Mouse (Mus musculus): ENCODE data around the gene Fads6. TPM values are rescaled to one million over a fixed set of nuclear protein-coding genes. Genes with fewer than 3 reads are reported as not detected.

Fads6 gene
- polyA plus RNA-seq, 1 experiment = 0.07 TPM

DNA sequence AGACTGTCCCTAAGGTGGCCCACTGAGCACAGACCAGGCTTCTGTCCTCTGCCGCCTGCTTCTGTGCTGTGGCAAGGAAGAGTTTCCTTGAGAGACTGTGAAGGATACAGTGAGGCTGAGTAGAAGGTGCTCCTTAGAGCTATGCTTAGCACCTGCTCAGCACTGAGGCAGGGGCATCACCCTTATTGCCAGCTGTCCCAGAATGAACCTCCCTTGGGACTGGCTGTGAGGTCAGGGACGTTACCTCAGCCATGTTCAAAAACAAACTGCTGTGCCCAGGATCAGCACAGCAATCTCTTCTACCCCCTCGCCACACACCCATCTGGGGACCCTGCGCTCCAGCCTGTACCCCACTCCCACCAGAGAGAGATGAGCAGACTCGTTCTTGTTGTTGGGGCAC lies 64.6 kb downstream of the Fads6 start:
- TF ChIP-seq GATA1 (IDR thresholded peaks at IDR 0.05; ENCODE audit: borderline replicate concordance, low read length) = no peak
- TF ChIP-seq FLI1 (IDR thresholded peaks at IDR 0.05; ENCODE audit: low read length) = no peak
- H3K4me3 ChIP-seq (replicated peaks) = no peak overlapping the region
- H3K4me1 ChIP-seq = peaks cover 90% of the 10 kb centered on the region
- H3K9me3 ChIP-seq = no peaks in the 10 kb centered on the region
- peaks cover 2% of the 10 kb centered on the region for H3K27me3 ChIP-seq (replicated peaks)
- peaks cover 82% of the 10 kb centered on the region for H3K36me3 ChIP-seq (replicated peaks; ENCODE audit: low read length)

GRCm38 (mm10) chr11:115231924-115232323 lies 65.5 kb downstream of the Fads6 start:
- Histone ChIP-seq H3K9me3 (no peaks in the 10 kb centered on the region), H3K27me3 (replicated peaks) (peaks cover 2% of the 10 kb centered on the region), H3K4me3 (replicated peaks) (peak overlapping the region; percentile 80), H3K4me1 (peaks cover 93% of the 10 kb centered on the region), H3K36me3 (replicated peaks; ENCODE audit: low read length) (peaks cover 80% of the 10 kb centered on the region)
- no peak for TF ChIP-seq GATA1 (IDR thresholded peaks at IDR 0.05; ENCODE audit: borderline replicate concordance, low read length)
- no peak for TF ChIP-seq FLI1 (IDR thresholded peaks at IDR 0.05; ENCODE audit: low read length)

DNA sequence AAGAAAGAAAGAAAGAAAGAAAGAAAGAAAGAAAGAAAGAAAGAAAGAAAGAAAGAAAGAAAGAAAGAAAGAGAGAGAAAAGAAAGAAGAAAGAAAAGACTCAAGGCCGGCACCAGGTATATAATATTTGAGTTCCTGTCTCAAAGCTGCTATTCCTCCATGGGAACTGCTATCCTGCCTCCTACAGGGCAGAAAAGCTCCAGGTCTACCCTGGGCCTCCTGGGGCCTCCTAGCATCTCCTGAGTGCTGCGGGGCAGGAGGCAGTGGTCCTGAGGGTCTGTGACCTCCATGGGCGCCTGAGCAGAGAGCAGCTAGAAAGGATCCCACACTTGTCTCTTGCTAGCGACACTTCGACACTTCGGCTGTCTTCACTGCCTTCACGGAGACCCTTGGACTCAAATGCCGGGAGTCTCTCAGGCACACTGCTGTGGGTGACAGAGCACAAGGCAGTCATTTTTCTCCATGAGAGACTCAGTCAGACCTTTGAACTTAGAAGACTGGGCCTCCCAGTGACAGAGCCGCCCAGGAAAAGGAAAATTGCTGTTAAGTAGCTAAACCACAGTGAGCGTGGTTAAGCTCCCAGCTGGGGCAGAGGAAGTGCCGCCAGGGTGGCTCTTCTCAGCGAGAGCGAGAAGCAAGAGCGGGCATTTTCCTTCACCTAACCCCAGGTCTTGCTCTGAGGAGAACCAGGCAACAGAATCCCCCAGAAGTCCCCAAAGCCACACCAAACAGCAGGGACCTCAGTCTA lies 66.1 kb downstream of the Fads6 start:
- Histone ChIP-seq H3K4me1 (peaks cover 93% of the 10 kb centered on the region), H3K36me3 (replicated peaks; ENCODE audit: low read length) (peaks cover 81% of the 10 kb centered on the region), H3K27me3 (replicated peaks) (peaks cover 2% of the 10 kb centered on the region), H3K9me3 (no peaks in the 10 kb centered on the region), H3K4me3 (replicated peaks) (peak overlapping the region; percentile 80)
- TF ChIP-seq GATA1 (IDR thresholded peaks at IDR 0.05; ENCODE audit: borderline replicate concordance, low read length) = no peak
- no peak for TF ChIP-seq FLI1 (IDR thresholded peaks at IDR 0.05; ENCODE audit: low read length)

Other genes starting within 250 kb of the Fads6 start
- gene Cd300ld3, start 249.3 kb downstream of the Fads6 start, polyA plus RNA-seq (2012; ENCODE audit: insufficient read depth, low replicate concordance) = 1.1 TPM in 1 of 2 replicates, not detected in the other
- not detected in 2 replicates for gene Cd300e, start 235.5 kb downstream of the Fads6 start, polyA plus RNA-seq (2012; ENCODE audit: insufficient read depth, low replicate concordance)
- gene Rab37, start 206.2 kb downstream of the Fads6 start, polyA plus RNA-seq (2012; ENCODE audit: insufficient read depth, low replicate concordance) = 8.4 and 19.8 TPM in 2 replicates
- gene Cd300lf, start 163.7 kb downstream of the Fads6 start, polyA plus RNA-seq (2012; ENCODE audit: insufficient read depth, low replicate concordance) = 1.2 and 3.4 TPM in 2 replicates
- gene Slc9a3r1, start 134.3 kb downstream of the Fads6 start, polyA plus RNA-seq (2012; ENCODE audit: insufficient read depth, low replicate concordance) = 123 and 223 TPM in 2 replicates
- 9.2 and 14.1 TPM in 2 replicates for gene Tmem104, start 110.2 kb downstream of the Fads6 start, polyA plus RNA-seq (2012; ENCODE audit: insufficient read depth, low replicate concordance)
- gene Nat9, start 109.8 kb downstream of the Fads6 start, polyA plus RNA-seq (2012; ENCODE audit: insufficient read depth, low replicate concordance) = 23.4 and 27.1 TPM in 2 replicates
- not detected in 2 replicates for gene Grin2c, start 30.4 kb downstream of the Fads6 start, polyA plus RNA-seq (2012; ENCODE audit: insufficient read depth, low replicate concordance)
- 21.8 and 28.5 TPM in 2 replicates for gene Fdxr, start 20.6 kb downstream of the Fads6 start, polyA plus RNA-seq (2012; ENCODE audit: insufficient read depth, low replicate concordance)
- gene Otop2, start 9.5 kb upstream of the Fads6 start, polyA plus RNA-seq (2012; ENCODE audit: insufficient read depth, low replicate concordance) = 0.11 TPM in 1 of 2 replicates, not detected in the other
- not detected in 2 replicates for gene Ush1g, start 24.4 kb upstream of the Fads6 start, polyA plus RNA-seq (2012; ENCODE audit: insufficient read depth, low replicate concordance)
- gene Otop3, start 37.1 kb upstream of the Fads6 start, polyA plus RNA-seq (2012; ENCODE audit: insufficient read depth, low replicate concordance) = not detected in 2 replicates
- 1.2 TPM in 1 of 2 replicates, not detected in the other for gene Hid1, start 70.1 kb upstream of the Fads6 start, polyA plus RNA-seq (2012; ENCODE audit: insufficient read depth, low replicate concordance)
- gene Cdr2l, start 84.3 kb upstream of the Fads6 start, polyA plus RNA-seq (2012; ENCODE audit: insufficient read depth, low replicate concordance) = not detected in 2 replicates
- 67.6 and 78.3 TPM in 2 replicates for gene Mrpl58, start 106.1 kb upstream of the Fads6 start, polyA plus RNA-seq (2012; ENCODE audit: insufficient read depth, low replicate concordance)
- 10.1 and 109 TPM in 2 replicates for gene Atp5h, start 122.3 kb upstream of the Fads6 start, polyA plus RNA-seq (2012; ENCODE audit: insufficient read depth, low replicate concordance)
- 13.7 and 36.5 TPM in 2 replicates for gene Kctd2, start 122.5 kb upstream of the Fads6 start, polyA plus RNA-seq (2012; ENCODE audit: insufficient read depth, low replicate concordance)
- gene Trim80, start 142.9 kb upstream of the Fads6 start, polyA plus RNA-seq (2012; ENCODE audit: insufficient read depth, low replicate concordance) = not detected in 2 replicates
- not detected in 2 replicates for gene Slc16a5, start 164.8 kb upstream of the Fads6 start, polyA plus RNA-seq (2012; ENCODE audit: insufficient read depth, low replicate concordance)
- gene Armc7, start 178.0 kb upstream of the Fads6 start, polyA plus RNA-seq (2012; ENCODE audit: insufficient read depth, low replicate concordance) = 20.7 and 36.2 TPM in 2 replicates
- 84.5 and 173 TPM in 2 replicates for gene Nt5c, start 194.2 kb upstream of the Fads6 start, polyA plus RNA-seq (2012; ENCODE audit: insufficient read depth, low replicate concordance)
- 334 and 807 TPM in 2 replicates for gene Jpt1, start 216.7 kb upstream of the Fads6 start, polyA plus RNA-seq (2012; ENCODE audit: insufficient read depth, low replicate concordance)
- 187 and 368 TPM in 2 replicates for gene Sumo2, start 238.6 kb upstream of the Fads6 start, polyA plus RNA-seq (2012; ENCODE audit: insufficient read depth, low replicate concordance)

Measured in megakaryocyte, embryonic 14.5 days (primary cell).